Mouse (Mus musculus): ENCODE measurements around the gene Caln1.

Caln1 gene

GRCm38 (mm10) chr5:130395142-130395541 lies 25.9 kb downstream of the Caln1 start:
- no peak for DNase-seq

GRCm38 (mm10) chr5:130400136-130400917 lies 31.1 kb downstream of the Caln1 start:
- DNase-seq, result no peak

- DNase-seq, result peak in 1 of 2 experiments; percentile 59
These were observed 35.9 kb downstream of the Caln1 start for GRCm38 (mm10) chr5:130405201-130405600.

GRCm38 (mm10) chr5:130409706-130410105 lies 40.5 kb downstream of the Caln1 start:
- DNase-seq, result no peak

- no peak for DNase-seq
These were observed 42.3 kb downstream of the Caln1 start for GRCm38 (mm10) chr5:130411516-130411915.

GRCm38 (mm10) chr5:130447438-130447837 lies 78.2 kb downstream of the Caln1 start:
- DNase-seq, result no peak

- no peak for DNase-seq
These were observed 79.2 kb downstream of the Caln1 start for GRCm38 (mm10) chr5:130448491-130448890.

- peak in 1 of 2 experiments; percentile 29 for DNase-seq
These were observed 79.9 kb downstream of the Caln1 start for GRCm38 (mm10) chr5:130448931-130449856.

GRCm38 (mm10) chr5:130450031-130450541 lies 80.8 kb downstream of the Caln1 start:
- no peak for DNase-seq

- no peak for DNase-seq
These were observed 88.8 kb downstream of the Caln1 start for GRCm38 (mm10) chr5:130458076-130458475.

GRCm38 (mm10) chr5:130472209-130472608 lies 103.0 kb downstream of the Caln1 start:
- DNase-seq, result peak in 1 of 2 experiments; percentile 29

GRCm38 (mm10) chr5:130474876-130475275 lies 105.6 kb downstream of the Caln1 start:
- DNase-seq, result no peak

- peak in 1 of 2 experiments; percentile 11 for DNase-seq
These were observed 107.5 kb downstream of the Caln1 start for GRCm38 (mm10) chr5:130476741-130477140.

- no peak for DNase-seq
These were observed 111.0 kb downstream of the Caln1 start for GRCm38 (mm10) chr5:130480290-130480689.

GRCm38 (mm10) chr5:130491471-130491870 lies 122.2 kb downstream of the Caln1 start:
- no peak for DNase-seq

GRCm38 (mm10) chr5:130492305-130492704 lies 123.0 kb downstream of the Caln1 start:
- no peak for DNase-seq

- no peak for DNase-seq
These were observed 133.3 kb downstream of the Caln1 start for GRCm38 (mm10) chr5:130502541-130502940.

- no peak for DNase-seq
These were observed 135.6 kb downstream of the Caln1 start for GRCm38 (mm10) chr5:130504891-130505290.

GRCm38 (mm10) chr5:130510516-130510915 lies 141.3 kb downstream of the Caln1 start:
- DNase-seq, result no peak

- no peak for DNase-seq
These were observed 146.1 kb downstream of the Caln1 start for GRCm38 (mm10) chr5:130515395-130515794.

- no peak for DNase-seq
These were observed 151.3 kb downstream of the Caln1 start for GRCm38 (mm10) chr5:130520527-130520926.

- DNase-seq, result no peak
These were observed 158.2 kb downstream of the Caln1 start for GRCm38 (mm10) chr5:130527416-130527815.

GRCm38 (mm10) chr5:130547496-130547895 lies 178.2 kb downstream of the Caln1 start:
- DNase-seq, result no peak
